Mouse (Mus musculus): ENCODE results near the gene Rbmxl1. TPM values are rescaled to one million over a fixed set of nuclear protein-coding genes. Genes with fewer than 3 reads are reported as not detected.
"Not testable (repeated sequence)": the region's sequence is repeated elsewhere in the genome, so short reads cannot be mapped to it uniquely, and the experiment has no call there.

Gene Rbmxl1
- polyA plus RNA-seq, 1 experiment from 2014 or later = 468 TPM

DNA sequence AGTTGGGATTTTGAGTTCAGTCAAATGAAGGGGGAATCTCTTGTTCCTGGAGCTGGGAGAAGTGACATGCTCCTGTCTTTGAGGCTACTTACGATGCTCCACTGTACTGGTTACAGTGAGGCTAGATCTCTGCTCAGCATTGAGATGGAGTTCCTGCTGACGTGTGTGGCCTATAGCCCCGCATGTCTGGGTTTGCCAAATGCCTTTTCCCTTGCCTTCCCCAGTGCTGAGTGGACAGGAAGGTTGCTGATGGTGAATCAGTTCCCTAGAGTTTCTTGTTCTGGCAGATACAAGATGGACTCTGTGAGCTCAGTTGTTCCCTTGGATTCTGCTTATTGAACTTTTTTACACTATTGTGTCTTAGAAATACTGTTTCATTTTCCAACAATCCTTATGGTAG lies 2.2 kb upstream of the Rbmxl1 start:
- Histone ChIP-seq H3K9ac (replicated peaks; ENCODE audit: low read length) (no peak overlapping the region), H3K36me3 (replicated peaks; ENCODE audit: control insufficient read depth, insufficient read depth, low read depth, low read length) (peaks cover 4% of the 10 kb centered on the region), H3K27ac (replicated peaks; ENCODE audit: low read depth, low read length) (no peak overlapping the region), H3K4me1 (ENCODE audit: control insufficient read depth, insufficient read depth, low read length) (no peaks in the 10 kb centered on the region), H3K4me3 (ENCODE audit: low read depth, low read length) (no peak overlapping the region), H3K27me3 (ENCODE audit: control insufficient read depth, insufficient read depth, low read length) (no peaks in the 10 kb centered on the region), H3K4me2 (ENCODE audit: low read depth, low read length) (no peak overlapping the region), H3K9me3 (replicated peaks; ENCODE audit: control insufficient read depth, low read length) (no peaks in the 10 kb centered on the region)
- no peak for DNase-seq (ENCODE audit: low spot score)
- WGBS = 64% methylated on average over 3 of the region's 3 CpGs
- no peak for ATAC-seq (replicated peaks; ENCODE audit: insufficient number of reproducible peaks, low FRiP score, low TSS enrichment, low read depth)

DNA sequence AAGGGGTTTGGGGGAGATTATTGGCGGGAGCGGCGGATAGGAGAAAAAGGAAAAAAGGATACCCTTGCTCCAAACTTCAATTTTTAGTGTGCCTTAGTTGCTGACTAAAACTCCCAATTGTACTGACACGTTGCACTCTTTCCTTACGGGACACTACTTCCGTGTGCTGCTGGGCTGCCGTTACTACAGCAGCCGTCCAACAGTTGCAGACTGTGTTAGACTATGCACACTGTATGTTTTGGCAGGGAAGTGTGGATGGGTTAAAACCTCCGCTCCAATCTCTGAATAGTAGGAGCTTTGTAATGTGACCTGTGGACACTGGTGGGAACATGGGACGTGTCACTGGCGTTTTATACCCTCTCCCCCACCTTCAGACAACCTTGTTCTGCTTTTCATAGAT lies 1.4 kb upstream of the Rbmxl1 start:
- Histone ChIP-seq H3K4me2 (ENCODE audit: low read depth, low read length) (peak overlapping the region; percentile 69), H3K27ac (replicated peaks; ENCODE audit: low read depth, low read length) (no peak overlapping the region), H3K4me1 (ENCODE audit: control insufficient read depth, insufficient read depth, low read length) (no peaks in the 10 kb centered on the region), H3K9ac (replicated peaks; ENCODE audit: low read length) (peak overlapping the region; percentile 100), H3K9me3 (replicated peaks; ENCODE audit: control insufficient read depth, low read length) (no peaks in the 10 kb centered on the region), H3K36me3 (replicated peaks; ENCODE audit: control insufficient read depth, insufficient read depth, low read depth, low read length) (peaks cover 4% of the 10 kb centered on the region), H3K27me3 (ENCODE audit: control insufficient read depth, insufficient read depth, low read length) (no peaks in the 10 kb centered on the region), H3K4me3 (ENCODE audit: low read depth, low read length) (peak overlapping the region; percentile 97)
- DNase-seq (ENCODE audit: low spot score) (peak; percentile 18), ATAC-seq (replicated peaks; ENCODE audit: insufficient number of reproducible peaks, low FRiP score, low TSS enrichment, low read depth) (no peak)
- under 1% methylated on average over 11 of the region's 11 CpGs for WGBS

DNA sequence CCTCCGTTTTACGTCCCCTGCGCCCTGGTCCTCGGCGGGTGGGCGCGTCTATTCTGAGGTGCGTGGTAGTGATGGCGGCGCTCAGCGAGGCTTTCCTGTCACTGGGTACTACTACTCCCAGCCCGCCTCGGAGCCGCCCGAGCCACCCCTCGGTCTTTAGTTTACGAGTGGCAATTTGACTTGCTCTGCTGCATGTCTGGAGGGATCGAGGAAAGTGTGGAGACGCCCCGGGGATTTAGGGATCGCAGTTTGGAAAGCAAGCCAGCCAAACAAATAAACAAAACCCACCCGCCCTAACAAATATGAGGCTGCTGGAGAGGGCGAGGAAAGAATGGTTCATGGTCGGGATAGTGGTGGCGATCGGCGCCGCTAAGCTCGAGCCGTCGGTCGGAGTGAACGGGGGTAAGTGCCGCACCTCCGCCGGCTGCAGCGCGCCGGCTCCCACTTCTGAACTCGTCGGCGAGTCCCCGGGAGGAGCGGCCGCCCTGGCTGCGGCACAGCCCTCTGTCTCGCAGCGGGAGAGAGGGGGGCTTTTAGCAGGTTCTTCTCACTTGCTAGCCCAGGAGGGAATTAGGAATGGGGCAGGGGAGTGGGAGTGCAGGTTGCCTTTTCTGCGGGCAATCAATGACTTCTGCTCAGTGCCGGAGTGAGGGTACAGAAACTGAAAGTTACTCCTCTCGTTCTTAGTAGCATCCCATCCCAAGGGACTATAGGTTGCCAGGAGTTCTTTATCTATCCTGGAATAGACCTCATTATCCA lies 754 bp upstream of the Rbmxl1 start, which contains the start of gene Slc10a7:
Gene Slc10a7, plus strand, starts transcription at position 74 of the 759 bp plus-strand sequence.
- H3K4me2 ChIP-seq (ENCODE audit: low read depth, low read length) = peak within 1 kb of the TSS; percentile 69
- H3K9me3 ChIP-seq (replicated peaks; ENCODE audit: control insufficient read depth, low read length) = no peaks in the 10 kb centered on the region
- H3K27me3 ChIP-seq (ENCODE audit: control insufficient read depth, insufficient read depth, low read length) = no peaks in the 10 kb centered on the region
- H3K4me1 ChIP-seq (ENCODE audit: control insufficient read depth, insufficient read depth, low read length) = no peaks in the 10 kb centered on the region
- H3K36me3 ChIP-seq (replicated peaks; ENCODE audit: control insufficient read depth, insufficient read depth, low read depth, low read length) = peaks cover 9% of the 10 kb centered on the region
- WGBS = under 1% methylated on average over 51 of the region's 51 CpGs
- ATAC-seq (replicated peaks; ENCODE audit: insufficient number of reproducible peaks, low FRiP score, low TSS enrichment, low read depth) = peak; percentile 96
- peak within 1 kb of the TSS; percentile 93 for H3K27ac ChIP-seq (replicated peaks; ENCODE audit: low read depth, low read length)
- peak within 1 kb of the TSS; percentile 100 for H3K9ac ChIP-seq (replicated peaks; ENCODE audit: low read length)
- DNase-seq (ENCODE audit: low spot score) = peak; percentile 90
- H3K4me3 ChIP-seq (ENCODE audit: low read depth, low read length) = peak within 1 kb of the TSS; percentile 97

DNA sequence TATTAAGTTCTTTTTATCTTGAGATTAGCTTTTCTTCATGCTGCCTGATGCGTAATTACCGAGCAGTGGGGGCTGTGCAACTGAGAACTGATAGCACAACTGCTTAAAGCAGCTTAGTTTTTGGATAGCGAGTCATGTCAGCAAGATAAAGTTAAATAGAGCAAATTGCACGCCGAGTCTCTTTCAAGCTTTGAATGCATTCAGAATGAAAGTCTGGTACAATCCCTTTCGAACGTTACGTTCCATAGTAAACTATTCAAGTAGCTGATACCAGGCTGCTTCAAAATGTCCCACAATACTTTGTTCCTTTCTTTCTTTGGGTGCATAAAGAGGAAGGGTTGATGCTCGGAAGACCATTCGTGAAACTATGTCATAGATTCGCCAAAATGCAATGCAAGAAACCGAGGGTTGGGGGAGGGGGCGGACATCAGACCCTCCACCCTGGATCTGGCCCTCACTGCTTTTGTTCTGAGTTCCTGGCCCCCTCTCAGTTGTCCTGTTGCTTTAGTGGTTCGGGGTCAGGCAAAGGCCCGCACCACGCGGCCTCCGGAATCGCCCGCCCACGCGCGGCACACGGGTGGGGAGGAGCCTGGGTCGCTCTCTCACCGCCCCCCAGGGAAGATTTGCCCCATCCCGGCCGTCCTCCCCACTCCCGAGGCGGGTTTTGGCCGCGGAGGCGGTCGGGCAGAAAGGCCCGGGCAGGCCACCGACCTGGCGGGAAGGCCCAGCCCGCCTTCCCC lies 549 bp downstream of the Rbmxl1 start:
- peak overlapping the region; percentile 69 for H3K4me2 ChIP-seq (ENCODE audit: low read depth, low read length)
- peaks cover 12% of the 10 kb centered on the region for H3K36me3 ChIP-seq (replicated peaks; ENCODE audit: control insufficient read depth, insufficient read depth, low read depth, low read length)
- peak overlapping the region; percentile 97 for H3K4me3 ChIP-seq (ENCODE audit: low read depth, low read length)
- peak overlapping the region; percentile 100 for H3K9ac ChIP-seq (replicated peaks; ENCODE audit: low read length)
- WGBS = under 1% methylated on average over 36 of the region's 38 CpGs
- H3K9me3 ChIP-seq (replicated peaks; ENCODE audit: control insufficient read depth, low read length) = no peaks in the 10 kb centered on the region
- no peaks in the 10 kb centered on the region for H3K27me3 ChIP-seq (ENCODE audit: control insufficient read depth, insufficient read depth, low read length)
- DNase-seq (ENCODE audit: low spot score) (peak; percentile 70), ATAC-seq (replicated peaks; ENCODE audit: insufficient number of reproducible peaks, low FRiP score, low TSS enrichment, low read depth) (peak; percentile 40)
- H3K4me1 ChIP-seq (ENCODE audit: control insufficient read depth, insufficient read depth, low read length) = no peaks in the 10 kb centered on the region
- H3K27ac ChIP-seq (replicated peaks; ENCODE audit: low read depth, low read length) = peak overlapping the region; percentile 93

DNA sequence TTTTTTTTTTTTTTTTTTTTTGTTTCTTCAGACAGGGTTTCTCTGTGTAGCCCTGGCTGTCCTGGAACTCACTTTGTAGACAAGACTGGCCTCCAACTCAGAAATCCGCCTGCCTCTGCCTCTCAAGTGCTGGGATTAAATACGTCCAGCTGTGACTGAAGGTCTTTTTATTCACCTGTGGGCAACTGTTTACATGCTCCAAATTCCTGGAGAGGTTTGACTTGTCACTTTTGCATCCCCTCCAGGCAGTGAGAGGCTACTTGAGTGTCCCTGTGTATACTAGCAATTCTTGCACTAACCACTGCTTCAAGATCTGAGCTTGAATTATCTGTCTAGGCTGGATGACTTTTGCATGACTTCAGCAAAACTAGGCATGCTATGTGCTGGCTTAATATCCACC lies 6.0 kb downstream of the Rbmxl1 start:
- DNase-seq (ENCODE audit: low spot score) = no peak
- no peak for ATAC-seq (replicated peaks; ENCODE audit: insufficient number of reproducible peaks, low FRiP score, low TSS enrichment, low read depth)
- Histone ChIP-seq H3K27me3 (ENCODE audit: control insufficient read depth, insufficient read depth, low read length) (no peaks in the 10 kb centered on the region), H3K4me2 (ENCODE audit: low read depth, low read length) (no peak overlapping the region), H3K9me3 (replicated peaks; ENCODE audit: control insufficient read depth, low read length) (no peaks in the 10 kb centered on the region), H3K36me3 (replicated peaks; ENCODE audit: control insufficient read depth, insufficient read depth, low read depth, low read length) (peaks cover 12% of the 10 kb centered on the region), H3K4me1 (ENCODE audit: control insufficient read depth, insufficient read depth, low read length) (no peaks in the 10 kb centered on the region), H3K9ac (replicated peaks; ENCODE audit: low read length) (no peak overlapping the region), H3K4me3 (ENCODE audit: low read depth, low read length) (no peak overlapping the region), H3K27ac (replicated peaks; ENCODE audit: low read depth, low read length) (no peak overlapping the region)
- 62% methylated on average over 2 of the region's 2 CpGs for WGBS

DNA sequence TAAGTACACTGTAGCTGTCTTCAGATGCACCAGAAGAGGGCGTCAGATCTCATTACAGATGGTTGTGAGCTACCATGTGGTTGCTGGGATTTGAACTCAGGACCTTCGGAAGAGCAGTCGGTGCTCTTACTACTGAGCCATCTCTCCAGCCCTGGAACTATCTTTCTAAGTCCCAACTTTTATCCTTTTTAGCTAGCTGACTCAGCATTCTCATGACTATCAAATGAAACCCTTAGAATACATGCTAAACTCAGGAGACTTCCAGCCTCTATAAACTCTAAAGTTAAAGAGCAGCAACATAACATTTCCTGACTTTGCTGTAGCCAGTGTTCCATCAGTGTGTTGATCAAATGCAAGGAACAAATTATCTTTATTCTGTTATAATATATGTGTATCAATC lies 12.4 kb downstream of the Rbmxl1 start:
- not testable (repeated sequence) for H3K27me3 ChIP-seq (ENCODE audit: control insufficient read depth, insufficient read depth, low read length); H3K9me3 ChIP-seq (replicated peaks; ENCODE audit: control insufficient read depth, low read length); H3K4me2 ChIP-seq (ENCODE audit: low read depth, low read length); DNase-seq (ENCODE audit: low spot score); H3K4me3 ChIP-seq (ENCODE audit: low read depth, low read length); ATAC-seq (replicated peaks; ENCODE audit: insufficient number of reproducible peaks, low FRiP score, low TSS enrichment, low read depth); H3K27ac ChIP-seq (replicated peaks; ENCODE audit: low read depth, low read length); H3K4me1 ChIP-seq (ENCODE audit: control insufficient read depth, insufficient read depth, low read length); H3K36me3 ChIP-seq (replicated peaks; ENCODE audit: control insufficient read depth, insufficient read depth, low read depth, low read length); H3K9ac ChIP-seq (replicated peaks; ENCODE audit: low read length)
- WGBS = 84% methylated on average over 3 of the region's 3 CpGs

DNA sequence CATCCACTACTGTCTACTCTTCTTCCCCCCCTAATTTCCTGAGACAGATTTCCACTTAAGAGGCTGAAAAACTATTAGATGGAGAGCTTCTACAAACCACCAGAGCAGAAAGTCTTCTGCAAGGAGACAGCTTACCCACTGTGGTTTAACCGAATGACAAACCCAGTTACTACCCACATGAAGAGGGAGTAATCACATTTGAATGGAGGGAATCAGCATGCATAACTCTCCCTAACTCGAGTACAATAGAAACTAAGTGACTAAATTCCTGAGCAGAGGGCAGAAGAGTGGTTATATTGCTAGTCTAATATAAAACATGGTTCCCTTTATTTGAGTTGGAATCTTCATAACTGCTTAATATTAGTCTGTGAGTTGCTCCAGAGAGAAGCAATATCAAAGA lies 15.7 kb downstream of the Rbmxl1 start:
- 37% methylated on average over 2 of the region's 2 CpGs for WGBS
- H3K4me3 ChIP-seq (ENCODE audit: low read depth, low read length) = no peak overlapping the region
- H3K4me2 ChIP-seq (ENCODE audit: low read depth, low read length) = no peak overlapping the region
- H3K9ac ChIP-seq (replicated peaks; ENCODE audit: low read length) = no peak overlapping the region
- H3K4me1 ChIP-seq (ENCODE audit: control insufficient read depth, insufficient read depth, low read length) = no peaks in the 10 kb centered on the region
- H3K27ac ChIP-seq (replicated peaks; ENCODE audit: low read depth, low read length) = no peak overlapping the region
- no peaks in the 10 kb centered on the region for H3K36me3 ChIP-seq (replicated peaks; ENCODE audit: control insufficient read depth, insufficient read depth, low read depth, low read length)
- no peaks in the 10 kb centered on the region for H3K9me3 ChIP-seq (replicated peaks; ENCODE audit: control insufficient read depth, low read length)
- no peaks in the 10 kb centered on the region for H3K27me3 ChIP-seq (ENCODE audit: control insufficient read depth, insufficient read depth, low read length)
- DNase-seq (ENCODE audit: low spot score) (no peak), ATAC-seq (replicated peaks; ENCODE audit: insufficient number of reproducible peaks, low FRiP score, low TSS enrichment, low read depth) (no peak)

DNA sequence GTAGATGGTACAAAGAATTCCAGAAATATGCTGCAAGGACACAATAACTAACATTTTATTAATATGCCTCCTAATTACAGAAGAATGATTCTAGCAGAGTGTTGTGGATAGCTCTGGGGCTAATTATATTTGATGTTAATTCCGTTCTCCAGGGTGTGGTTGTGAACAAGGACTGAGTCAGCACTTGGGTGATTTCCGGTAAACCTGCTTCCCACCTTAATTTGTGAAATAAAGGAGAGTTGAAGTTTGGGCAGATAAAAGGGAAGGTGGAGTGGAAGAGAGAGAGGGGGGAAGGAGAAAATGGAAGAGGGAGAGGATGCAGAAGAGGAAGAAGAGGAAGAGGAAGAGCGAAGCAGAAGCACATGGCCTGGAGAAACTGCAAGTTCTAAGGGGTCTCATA lies 19.0 kb downstream of the Rbmxl1 start:
- ATAC-seq (replicated peaks; ENCODE audit: insufficient number of reproducible peaks, low FRiP score, low TSS enrichment, low read depth) (no peak), DNase-seq (ENCODE audit: low spot score) (no peak)
- no peaks in the 10 kb centered on the region for H3K27me3 ChIP-seq (ENCODE audit: control insufficient read depth, insufficient read depth, low read length)
- no peaks in the 10 kb centered on the region for H3K36me3 ChIP-seq (replicated peaks; ENCODE audit: control insufficient read depth, insufficient read depth, low read depth, low read length)
- H3K4me3 ChIP-seq (ENCODE audit: low read depth, low read length) = no peak overlapping the region
- no peaks in the 10 kb centered on the region for H3K4me1 ChIP-seq (ENCODE audit: control insufficient read depth, insufficient read depth, low read length)
- 88% methylated on average over 3 of the region's 3 CpGs for WGBS
- H3K9me3 ChIP-seq (replicated peaks; ENCODE audit: control insufficient read depth, low read length) = no peaks in the 10 kb centered on the region
- no peak overlapping the region for H3K9ac ChIP-seq (replicated peaks; ENCODE audit: low read length)
- no peak overlapping the region for H3K4me2 ChIP-seq (ENCODE audit: low read depth, low read length)
- H3K27ac ChIP-seq (replicated peaks; ENCODE audit: low read depth, low read length) = no peak overlapping the region

All from embryonic facial prominence, embryonic 11.5 days (tissue).